Mouse (Mus musculus) bone marrow, adult 2 months (tissue): Measurements from ENCODE around the gene Sap30.

Source experiments
- CTCF ChIP-seq: fragments of 200-500 bp; IDR thresholded peaks from 2 replicates; pipeline ENCODE4 v1.5.1; 2011; ENCODE audit warnings: low read length, control low read depth; ENCODE audit not compliant: control insufficient read depth, insufficient read depth
- POLR2A ChIP-seq: fragments of 200-500 bp; IDR thresholded peaks from 2 replicates; pipeline ENCODE4 v1.6.1; 2011; ENCODE audit warnings: low read depth, mild to moderate bottlenecking, control low read depth, low read length, borderline replicate concordance; ENCODE audit not compliant: control insufficient read depth

GRCm38 (mm10) chr8:57510791-57511315 is 23.2 kb upstream of the Sap30 start:
- TF ChIP-seq POLR2A (no peak), CTCF (no peak)
